Mouse (Mus musculus) forebrain, embryonic 13.5 days (tissue): ENCODE measurements around the gene Sh3rf3. TPM values are rescaled to one million over a fixed set of nuclear protein-coding genes. Genes with fewer than 3 reads are reported as not detected.
A peak's percentile ranks its signal among the peaks of the same experiment; 100 is the strongest.

Experiments
- ATAC-seq: fragments of 200-750 bp; cut with Nextera tagmentation; 2 replicates; pipeline ENCODE4 v1.8.0; 2017
- H3K27ac ChIP-seq: fragments of 300-500 bp; sonication (generic); 2 replicates; pipeline ENCODE4 v1.5.1; 2015; ENCODE audit warnings: inconsistent platforms, mild to moderate bottlenecking, moderate library complexity
- H3K27me3 ChIP-seq: fragments of 300-500 bp; sonication (generic); 2 replicates; pipeline ENCODE4 v1.6.1; 2015; ENCODE audit warnings: mild to moderate bottlenecking, inconsistent platforms
- H3K36me3 ChIP-seq: fragments of 300-500 bp; sonication (generic); 2 replicates; pipeline ENCODE4 v1.6.1; 2015; ENCODE audit warnings: mild to moderate bottlenecking, inconsistent platforms; ENCODE audit not compliant: poor library complexity, severe bottlenecking
- H3K4me1 ChIP-seq: fragments of 300-500 bp; sonication (generic); 2 replicates; pipeline ENCODE4 v1.6.1; 2015; ENCODE audit warnings: inconsistent platforms
- H3K4me2 ChIP-seq: fragments of 300-500 bp; sonication (generic); 2 replicates; pipeline ENCODE4 v1.6.1; 2015; ENCODE audit warnings: inconsistent platforms, mild to moderate bottlenecking, moderate library complexity
- H3K4me3 ChIP-seq: fragments of 300-500 bp; sonication (generic); 2 replicates; pipeline ENCODE4 v1.5.1; 2015; ENCODE audit warnings: mild to moderate bottlenecking, inconsistent platforms
- H3K9ac ChIP-seq: fragments of 300-500 bp; sonication (generic); 2 replicates; pipeline ENCODE4 v1.6.1; 2015; ENCODE audit warnings: mild to moderate bottlenecking, inconsistent platforms
- H3K9me3 ChIP-seq: fragments of 300-500 bp; sonication (generic); replicated peaks from 2 replicates; pipeline ENCODE4 v1.6.1; 2016; ENCODE audit warnings: inconsistent platforms
- WGBS: fragments of 180-500 bp; shearing (Covaris S2); methylation state at CpG from one replicate; pipeline ENCODE4 v1.1.7; 2015; 5-methylcytosine and 5-hydroxymethylcytosine counted together
- polyA plus RNA-seq: library from polyadenylated mRNA; unstranded; fragments of >200 nt; fragmentation: Nextera tagmentation; extraction: Ambion mirVana; gene quantifications from 2 replicates; pipeline ENCODE4 v1.2.1, GENCODE M21; 2015

Sh3rf3 gene
- polyA plus RNA-seq, 1 experiment from 2014 or later: 6.1 TPM

- H3K9me3 ChIP-seq: no peaks in the 10 kb centered on the region
- no peak overlapping the region for H3K9ac ChIP-seq
These were observed 10.9 kb downstream of the Sh3rf3 start for GRCm38 (mm10) chr10:58824016-58824568.

GRCm38 (mm10) chr10:58829251-58830111, 16.3 kb downstream of the Sh3rf3 start:
- 74% methylated on average over 11 of the region's 11 CpGs for WGBS
- Histone ChIP-seq H3K9ac (no peak overlapping the region), H3K4me1 (peaks cover 15% of the 10 kb centered on the region), H3K36me3 (no peaks in the 10 kb centered on the region), H3K27me3 (no peaks in the 10 kb centered on the region), H3K27ac (no peak overlapping the region), H3K4me3 (no peak overlapping the region), H3K9me3 (no peaks in the 10 kb centered on the region), H3K4me2 (no peak overlapping the region)
- peak; percentile 65 for ATAC-seq

More at GRCm38 (mm10) chr10:58824016-58824568, 10.9 kb downstream of the Sh3rf3 start:
- Histone ChIP-seq H3K4me3 (no peak overlapping the region), H3K36me3 (no peaks in the 10 kb centered on the region), H3K4me1 (peaks cover 9% of the 10 kb centered on the region), H3K27ac (no peak overlapping the region), H3K4me2 (no peak overlapping the region), H3K27me3 (no peaks in the 10 kb centered on the region)
- ATAC-seq: no peak
- 16% methylated on average over 7 of the region's 7 CpGs for WGBS

GRCm38 (mm10) chr10:58833146-58833545, 20.0 kb downstream of the Sh3rf3 start:
- H3K27me3 ChIP-seq: no peaks in the 10 kb centered on the region
- H3K4me3 ChIP-seq: no peak overlapping the region
- no peak overlapping the region for H3K4me2 ChIP-seq
- H3K36me3 ChIP-seq: no peaks in the 10 kb centered on the region
- ATAC-seq: no peak
- H3K4me1 ChIP-seq: peaks cover 10% of the 10 kb centered on the region
- H3K27ac ChIP-seq: no peak overlapping the region
- no peak overlapping the region for H3K9ac ChIP-seq
- 87% methylated on average over 3 of the region's 3 CpGs for WGBS
- H3K9me3 ChIP-seq: no peaks in the 10 kb centered on the region

- no peak overlapping the region for H3K9ac ChIP-seq
- no peak overlapping the region for H3K27ac ChIP-seq
- H3K36me3 ChIP-seq: no peaks in the 10 kb centered on the region
- H3K4me2 ChIP-seq: no peak overlapping the region
- no peaks in the 10 kb centered on the region for H3K27me3 ChIP-seq
- ATAC-seq: peak; percentile 48; the same call in 1 of the 2 replicates
- WGBS: 72% methylated on average over 13 of the region's 13 CpGs
- H3K4me1 ChIP-seq: peaks cover 10% of the 10 kb centered on the region
- no peak overlapping the region for H3K4me3 ChIP-seq
- no peaks in the 10 kb centered on the region for H3K9me3 ChIP-seq
These were observed 20.6 kb downstream of the Sh3rf3 start for GRCm38 (mm10) chr10:58833741-58834178.

GRCm38 (mm10) chr10:58836391-58836790, 23.2 kb downstream of the Sh3rf3 start:
- Histone ChIP-seq H3K36me3 (no peaks in the 10 kb centered on the region), H3K9ac (no peak overlapping the region), H3K4me1 (peaks cover 10% of the 10 kb centered on the region), H3K27ac (no peak overlapping the region), H3K9me3 (no peaks in the 10 kb centered on the region), H3K4me3 (no peak overlapping the region), H3K4me2 (no peak overlapping the region), H3K27me3 (no peaks in the 10 kb centered on the region)
- no peak for ATAC-seq
- WGBS: 86% methylated on average over 3 of the region's 3 CpGs

- no peaks in the 10 kb centered on the region for H3K9me3 ChIP-seq
- no peaks in the 10 kb centered on the region for H3K36me3 ChIP-seq
- ATAC-seq: no peak
- H3K4me1 ChIP-seq: peaks cover 10% of the 10 kb centered on the region
- 94% methylated on average over 5 of the region's 5 CpGs for WGBS
- H3K4me3 ChIP-seq: no peak overlapping the region
- H3K9ac ChIP-seq: no peak overlapping the region
- H3K27me3 ChIP-seq: no peaks in the 10 kb centered on the region
- no peak overlapping the region for H3K27ac ChIP-seq
- no peak overlapping the region for H3K4me2 ChIP-seq
These were observed 24.3 kb downstream of the Sh3rf3 start for GRCm38 (mm10) chr10:58837504-58837903.

- no peaks in the 10 kb centered on the region for H3K4me1 ChIP-seq
- no peaks in the 10 kb centered on the region for H3K27me3 ChIP-seq
- no peak overlapping the region for H3K27ac ChIP-seq
- 85% methylated on average over 3 of the region's 3 CpGs for WGBS
- no peaks in the 10 kb centered on the region for H3K9me3 ChIP-seq
- H3K9ac ChIP-seq: no peak overlapping the region
- no peak for ATAC-seq
- no peak overlapping the region for H3K4me3 ChIP-seq
- no peak overlapping the region for H3K4me2 ChIP-seq
- H3K36me3 ChIP-seq: no peaks in the 10 kb centered on the region
These were observed 28.8 kb downstream of the Sh3rf3 start for GRCm38 (mm10) chr10:58841945-58842344.

- Histone ChIP-seq H3K4me1 (peaks cover 4% of the 10 kb centered on the region), H3K9ac (no peak overlapping the region), H3K4me2 (no peak overlapping the region), H3K9me3 (no peaks in the 10 kb centered on the region), H3K27me3 (no peaks in the 10 kb centered on the region), H3K4me3 (no peak overlapping the region), H3K27ac (no peak overlapping the region), H3K36me3 (no peaks in the 10 kb centered on the region)
- no peak for ATAC-seq
- WGBS: 90% methylated on average over 8 of the region's 8 CpGs
These were observed 29.9 kb downstream of the Sh3rf3 start for GRCm38 (mm10) chr10:58843100-58843499.

- WGBS: 72% methylated on average over 5 of the region's 5 CpGs
- Histone ChIP-seq H3K4me1 (peaks cover 8% of the 10 kb centered on the region), H3K9ac (0 out of 2 replicates have a peak overlapping the region, but pooled peaks have one; percentile 8), H3K27me3 (no peaks in the 10 kb centered on the region), H3K4me2 (no peak overlapping the region), H3K36me3 (no peaks in the 10 kb centered on the region), H3K9me3 (no peaks in the 10 kb centered on the region), H3K4me3 (no peak overlapping the region), H3K27ac (no peak overlapping the region)
- ATAC-seq: peak; percentile 55; the same call in 1 of the 2 replicates
These were observed 35.0 kb downstream of the Sh3rf3 start for GRCm38 (mm10) chr10:58848127-58848526.

- no peak overlapping the region for H3K4me2 ChIP-seq
- 92% methylated on average over 6 of the region's 6 CpGs for WGBS
- no peaks in the 10 kb centered on the region for H3K9me3 ChIP-seq
- peaks cover 8% of the 10 kb centered on the region for H3K4me1 ChIP-seq
- no peak overlapping the region for H3K27ac ChIP-seq
- H3K9ac ChIP-seq: no peak overlapping the region
- H3K27me3 ChIP-seq: no peaks in the 10 kb centered on the region
- no peak overlapping the region for H3K4me3 ChIP-seq
- no peak for ATAC-seq
- H3K36me3 ChIP-seq: no peaks in the 10 kb centered on the region
These were observed 35.4 kb downstream of the Sh3rf3 start for GRCm38 (mm10) chr10:58848536-58848935.

- Histone ChIP-seq H3K36me3 (no peaks in the 10 kb centered on the region), H3K4me2 (peak overlapping the region; percentile 38), H3K4me3 (no peak overlapping the region), H3K27me3 (no peaks in the 10 kb centered on the region), H3K9ac (peak overlapping the region; percentile 30), H3K27ac (peak overlapping the region; percentile 57), H3K9me3 (no peaks in the 10 kb centered on the region), H3K4me1 (peaks cover 35% of the 10 kb centered on the region)
- 10% methylated on average over 14 of the region's 14 CpGs for WGBS
- peak; percentile 50 for ATAC-seq
These were observed 41.5 kb downstream of the Sh3rf3 start for GRCm38 (mm10) chr10:58854548-58855198.

- no peaks in the 10 kb centered on the region for H3K9me3 ChIP-seq
- H3K27ac ChIP-seq: peak overlapping the region; percentile 57
- no peaks in the 10 kb centered on the region for H3K36me3 ChIP-seq
- WGBS: 47% methylated on average over 5 of the region's 5 CpGs
- peaks cover 35% of the 10 kb centered on the region for H3K4me1 ChIP-seq
- no peak overlapping the region for H3K4me3 ChIP-seq
- no peaks in the 10 kb centered on the region for H3K27me3 ChIP-seq
- H3K4me2 ChIP-seq: no peak overlapping the region
- H3K9ac ChIP-seq: peak overlapping the region; percentile 30
- peak; percentile 28; the same call in 1 of the 2 replicates for ATAC-seq
These were observed 42.1 kb downstream of the Sh3rf3 start for GRCm38 (mm10) chr10:58855199-58855751.
